Mouse (Mus musculus): ENCODE results near the gene Gna14. TPM values are rescaled to one million over a fixed set of nuclear protein-coding genes. Genes with fewer than 3 reads are reported as not detected.

Gene Gna14
- polyA plus RNA-seq, 1 experiment from 2014 or later, result 0.22 TPM

DNA sequence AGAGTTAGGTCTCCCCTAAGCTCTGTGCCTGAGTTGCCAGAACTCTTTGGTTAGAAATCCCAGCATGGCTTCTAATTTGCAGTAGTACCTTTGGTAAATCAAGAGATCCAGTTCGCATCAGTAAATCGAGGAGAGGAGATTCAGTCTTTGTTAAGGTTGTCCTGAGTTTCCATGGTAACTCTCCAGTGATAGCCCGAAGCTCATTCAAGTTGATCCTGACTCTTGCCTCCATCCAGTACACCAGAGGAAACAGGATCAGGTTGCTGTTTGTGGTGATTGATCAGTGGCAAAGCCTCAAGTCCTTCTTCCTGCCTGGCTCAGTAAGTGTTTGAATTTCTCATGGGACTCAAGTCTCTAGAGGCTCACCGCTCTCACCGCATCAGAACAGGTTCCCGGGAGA, 24.7 kb downstream of the Gna14 start:
- H3K27me3 ChIP-seq (replicated peaks), result no peaks in the 10 kb centered on the region
- WGBS, result 60% methylated on average over 6 of the region's 6 CpGs
- H3K9ac ChIP-seq, result no peak overlapping the region
- ATAC-seq (ENCODE audit: low FRiP score, low read depth), result no peak
- H3K9me3 ChIP-seq, result peaks cover 2% of the 10 kb centered on the region; the same call in 1 of the 2 replicates
- no peak overlapping the region for H3K4me3 ChIP-seq
- no peaks in the 10 kb centered on the region for H3K36me3 ChIP-seq
- no peak overlapping the region for H3K4me2 ChIP-seq (replicated peaks)
- no peaks in the 10 kb centered on the region for H3K4me1 ChIP-seq
- no peak overlapping the region for H3K27ac ChIP-seq

DNA sequence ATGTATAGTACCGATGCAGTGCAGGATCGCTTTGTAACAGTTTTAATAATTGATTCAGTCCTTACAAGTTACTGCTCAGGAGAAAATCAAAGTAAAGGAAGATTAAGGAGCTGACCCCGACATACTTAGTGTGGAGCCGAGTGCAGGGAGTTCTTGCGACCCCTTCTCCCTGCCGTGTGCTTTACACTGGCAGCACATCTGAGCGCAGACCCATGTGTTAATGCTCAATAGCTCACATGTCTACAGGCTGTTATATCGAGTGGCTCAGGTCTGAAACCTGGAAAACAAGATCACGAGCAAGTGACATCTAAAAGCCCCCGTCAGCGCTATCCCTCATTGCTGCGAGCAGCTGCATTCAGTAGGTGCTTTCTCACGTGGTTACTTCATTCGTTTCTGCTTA, 25.3 kb downstream of the Gna14 start:
- Histone ChIP-seq H3K27ac (no peak overlapping the region), H3K36me3 (no peaks in the 10 kb centered on the region), H3K9me3 (no peaks in the 10 kb centered on the region), H3K9ac (no peak overlapping the region), H3K4me2 (replicated peaks) (no peak overlapping the region), H3K4me1 (no peaks in the 10 kb centered on the region), H3K27me3 (replicated peaks) (no peaks in the 10 kb centered on the region), H3K4me3 (no peak overlapping the region)
- 92% methylated on average over 14 of the region's 14 CpGs for WGBS
- ATAC-seq (ENCODE audit: low FRiP score, low read depth), result no peak

DNA sequence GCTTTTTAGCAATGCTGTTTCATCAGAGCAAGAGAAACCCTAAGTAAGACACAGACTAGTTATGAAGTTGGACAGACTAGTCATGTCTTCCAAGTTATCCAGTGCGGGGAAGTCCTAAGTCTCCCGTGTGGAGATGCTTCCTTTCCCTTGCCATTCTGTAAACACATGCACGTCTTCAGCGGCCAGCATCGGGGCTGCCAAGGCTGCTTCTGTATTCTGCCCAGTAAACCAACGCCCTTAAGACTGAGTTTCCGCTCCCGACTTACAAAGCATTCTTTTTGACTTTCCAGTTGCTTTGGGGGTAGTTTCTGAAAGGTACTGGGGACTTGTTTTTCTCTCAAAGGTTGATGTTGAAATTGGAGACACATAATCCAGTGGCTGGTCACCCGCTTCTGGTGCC, 26.9 kb downstream of the Gna14 start:
- no peak for ATAC-seq (ENCODE audit: low FRiP score, low read depth)
- 83% methylated on average over 9 of the region's 9 CpGs for WGBS
- no peaks in the 10 kb centered on the region for H3K27me3 ChIP-seq (replicated peaks)

DNA sequence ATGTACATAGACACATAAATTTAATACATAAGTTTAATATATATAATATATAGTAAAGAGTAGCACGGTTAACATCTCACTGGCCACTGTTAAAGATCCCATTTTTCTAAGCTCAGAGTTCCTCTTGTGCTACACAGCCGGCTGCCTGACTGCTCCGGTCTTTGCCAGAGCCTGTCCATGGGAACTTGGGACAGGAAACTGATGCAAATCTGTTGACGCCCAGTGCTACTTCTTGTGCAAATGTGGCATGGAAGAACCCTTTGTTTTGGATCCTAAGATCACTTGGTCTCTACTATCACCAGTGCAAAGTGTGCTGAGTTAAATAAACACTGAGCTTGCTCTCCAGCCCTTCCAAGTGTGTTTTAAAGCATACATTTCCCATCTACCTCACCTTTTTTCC, 29.2 kb downstream of the Gna14 start:
- H3K9me3 ChIP-seq, result no peaks in the 10 kb centered on the region
- no peak for ATAC-seq (ENCODE audit: low FRiP score, low read depth)
- no peak overlapping the region for H3K4me2 ChIP-seq (replicated peaks)
- WGBS, result 80% methylated on average over 4 of the region's 4 CpGs
- H3K4me3 ChIP-seq, result no peak overlapping the region
- H3K4me1 ChIP-seq, result no peaks in the 10 kb centered on the region
- no peaks in the 10 kb centered on the region for H3K36me3 ChIP-seq
- H3K9ac ChIP-seq, result no peak overlapping the region
- no peak overlapping the region for H3K27ac ChIP-seq
- no peaks in the 10 kb centered on the region for H3K27me3 ChIP-seq (replicated peaks)

More for the DNA sequence above, 26.9 kb downstream of the Gna14 start:
- no peak overlapping the region for H3K9ac ChIP-seq
- H3K4me2 ChIP-seq (replicated peaks), result no peak overlapping the region
- H3K4me1 ChIP-seq, result no peaks in the 10 kb centered on the region
- H3K4me3 ChIP-seq, result no peak overlapping the region
- H3K27ac ChIP-seq, result no peak overlapping the region
- no peaks in the 10 kb centered on the region for H3K9me3 ChIP-seq
- H3K36me3 ChIP-seq, result no peaks in the 10 kb centered on the region

DNA sequence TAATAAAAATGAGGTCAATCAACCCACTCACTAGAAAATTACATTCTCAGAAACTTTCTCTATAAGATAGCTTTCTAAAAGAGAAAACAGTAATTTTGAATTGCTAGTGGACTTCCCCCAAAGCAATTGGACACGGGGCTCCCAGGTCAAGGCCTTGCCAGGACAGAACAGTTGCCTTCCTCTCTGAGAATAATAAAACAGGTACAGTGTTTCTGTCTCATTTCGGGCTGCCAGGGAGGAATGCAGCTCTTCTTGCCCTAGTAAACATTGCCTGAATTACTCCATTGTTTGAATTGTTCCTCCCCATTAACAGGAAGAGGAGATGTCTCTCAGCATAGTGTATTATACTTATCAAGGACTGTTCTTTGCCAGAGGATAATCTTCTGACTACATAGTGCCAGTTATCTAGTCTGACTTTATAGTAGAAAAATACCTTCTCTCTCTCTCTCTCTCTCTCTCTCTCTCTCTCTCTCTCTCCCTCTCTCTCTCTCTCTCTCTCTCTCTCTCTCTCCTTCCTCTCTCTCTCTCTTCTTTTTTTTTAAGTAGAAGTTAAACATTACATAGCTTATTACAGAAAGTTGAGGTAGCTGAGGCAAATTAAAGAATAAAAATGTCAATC, 33.3 kb downstream of the Gna14 start:
- Histone ChIP-seq H3K27ac (no peak overlapping the region), H3K36me3 (no peaks in the 10 kb centered on the region), H3K9ac (no peak overlapping the region), H3K4me2 (replicated peaks) (no peak overlapping the region), H3K4me3 (no peak overlapping the region), H3K4me1 (no peaks in the 10 kb centered on the region), H3K27me3 (replicated peaks) (no peaks in the 10 kb centered on the region), H3K9me3 (0 out of 2 replicates have a peak, but pooled peaks cover 5% of the 10 kb centered on the region)
- ATAC-seq (ENCODE audit: low FRiP score, low read depth), result no peak
- WGBS, result 56% methylated on average over 2 of the region's 2 CpGs

DNA sequence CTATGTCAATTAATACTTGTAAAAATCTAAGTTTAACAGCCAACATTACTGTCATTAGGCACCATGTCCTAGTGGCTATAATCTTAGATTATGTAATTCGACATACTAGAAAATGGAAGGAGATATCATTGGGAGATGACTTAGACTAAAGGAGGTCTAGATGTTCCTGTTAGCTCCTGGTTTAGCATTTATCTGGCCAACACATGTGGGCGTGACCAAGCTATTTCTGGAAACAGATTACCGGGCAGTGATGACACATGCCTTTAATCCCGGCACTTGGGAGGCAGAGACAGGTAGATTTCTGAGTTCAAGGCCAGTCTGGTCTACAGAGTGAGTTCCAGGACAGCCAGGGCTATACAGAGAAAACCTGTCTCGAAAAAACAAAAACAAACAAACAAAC, 37.1 kb downstream of the Gna14 start:
- Histone ChIP-seq H3K9ac (no peak overlapping the region), H3K4me1 (no peaks in the 10 kb centered on the region), H3K27ac (no peak overlapping the region), H3K4me2 (replicated peaks) (no peak overlapping the region), H3K36me3 (no peaks in the 10 kb centered on the region), H3K4me3 (no peak overlapping the region), H3K27me3 (replicated peaks) (no peaks in the 10 kb centered on the region), H3K9me3 (0 out of 2 replicates have a peak, but pooled peaks cover 9% of the 10 kb centered on the region)
- ATAC-seq (ENCODE audit: low FRiP score, low read depth), result no peak
- 82% methylated on average over 5 of the region's 5 CpGs for WGBS

DNA sequence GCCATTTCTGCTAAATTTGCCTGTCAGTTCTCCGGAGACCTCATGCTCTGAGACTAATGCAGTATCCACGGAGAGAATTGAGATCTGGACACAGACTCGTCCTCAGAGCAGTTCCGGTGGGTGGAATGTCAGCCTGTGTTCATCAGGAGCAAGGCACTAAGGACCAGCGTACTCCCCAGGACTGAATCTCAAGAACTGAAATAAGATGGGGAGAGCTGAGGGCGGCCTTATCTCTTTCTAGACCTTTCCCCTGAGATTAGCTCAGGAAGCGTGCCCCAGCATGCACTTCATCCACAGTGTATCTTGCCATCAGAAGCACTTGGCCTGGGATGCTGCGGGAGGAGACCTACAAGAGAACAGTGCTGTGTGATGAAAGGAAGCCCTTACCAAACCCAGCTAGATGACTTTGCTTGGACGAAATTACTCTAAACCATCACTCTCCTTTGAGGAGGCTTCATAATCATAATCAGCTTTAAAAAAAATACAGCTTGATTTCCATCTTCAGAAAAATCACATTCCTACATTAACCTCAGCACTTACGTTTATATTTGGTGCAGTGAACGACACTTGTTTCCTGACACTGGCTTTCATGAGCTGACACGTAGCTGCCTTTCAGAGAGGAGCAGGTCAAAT, 41.9 kb downstream of the Gna14 start:
- H3K9me3 ChIP-seq, result 0 out of 2 replicates have a peak, but pooled peaks cover 9% of the 10 kb centered on the region
- H3K27me3 ChIP-seq (replicated peaks), result no peaks in the 10 kb centered on the region
- no peak overlapping the region for H3K4me3 ChIP-seq
- H3K27ac ChIP-seq, result no peak overlapping the region
- no peak for ATAC-seq (ENCODE audit: low FRiP score, low read depth)
- no peaks in the 10 kb centered on the region for H3K36me3 ChIP-seq
- H3K4me2 ChIP-seq (replicated peaks), result no peak overlapping the region
- no peak overlapping the region for H3K9ac ChIP-seq
- no peaks in the 10 kb centered on the region for H3K4me1 ChIP-seq
- 85% methylated on average over 12 of the region's 12 CpGs for whole genome bisulfite sequencing

DNA sequence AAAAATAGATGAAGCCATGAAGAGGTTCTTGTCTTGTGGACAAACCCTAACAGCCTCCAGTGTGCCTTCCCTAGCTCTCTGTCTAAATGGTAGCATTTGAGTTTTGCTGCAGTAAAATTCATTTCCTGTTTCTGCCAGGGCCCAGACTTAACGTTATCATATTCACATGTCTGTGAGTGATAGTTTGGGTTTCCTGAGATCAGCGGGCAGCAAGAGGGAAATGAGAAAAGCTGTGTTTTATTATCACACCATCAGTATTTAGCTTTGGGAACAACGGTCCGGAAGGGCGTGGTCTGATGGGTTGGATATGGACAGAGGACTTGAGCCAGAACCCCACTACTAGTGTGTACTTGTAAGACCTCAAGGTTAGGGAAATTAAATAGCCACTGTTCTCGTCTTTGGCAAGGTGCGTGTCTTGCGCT, 42.6 kb downstream of the Gna14 start:
- H3K4me2 ChIP-seq (replicated peaks), result no peak overlapping the region
- no peak overlapping the region for H3K4me3 ChIP-seq
- H3K27ac ChIP-seq, result no peak overlapping the region
- ATAC-seq (ENCODE audit: low FRiP score, low read depth), result no peak
- no peaks in the 10 kb centered on the region for H3K4me1 ChIP-seq
- no peak overlapping the region for H3K9ac ChIP-seq
- 89% methylated on average over 8 of the region's 8 CpGs for WGBS
- H3K27me3 ChIP-seq (replicated peaks), result no peaks in the 10 kb centered on the region
- no peaks in the 10 kb centered on the region for H3K36me3 ChIP-seq
- H3K9me3 ChIP-seq, result 0 out of 2 replicates have a peak, but pooled peaks cover 9% of the 10 kb centered on the region

DNA sequence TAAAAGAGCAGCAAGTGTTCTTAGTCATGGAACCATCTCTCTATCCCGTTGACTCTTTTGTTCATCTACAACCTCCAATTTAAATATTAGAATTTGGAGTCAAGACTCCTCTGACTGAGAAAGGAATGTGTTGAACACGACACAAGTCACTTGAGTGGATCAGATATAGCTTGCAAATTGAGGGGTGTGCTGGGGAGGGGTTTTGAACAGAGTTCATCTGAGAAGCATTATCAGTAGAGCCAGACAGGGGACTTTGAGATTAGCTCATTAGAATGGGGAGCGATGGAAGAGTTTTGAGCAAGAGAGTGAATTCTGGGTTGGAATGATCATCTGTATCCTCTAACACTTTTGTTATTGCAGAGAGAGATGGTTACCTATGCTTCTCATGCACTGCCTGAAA, 46.5 kb downstream of the Gna14 start:
- Histone ChIP-seq H3K4me2 (replicated peaks) (no peak overlapping the region), H3K36me3 (no peaks in the 10 kb centered on the region), H3K9me3 (no peaks in the 10 kb centered on the region), H3K4me1 (no peaks in the 10 kb centered on the region), H3K27me3 (replicated peaks) (no peaks in the 10 kb centered on the region), H3K27ac (no peak overlapping the region), H3K4me3 (no peak overlapping the region), H3K9ac (no peak overlapping the region)
- 90% methylated on average over 3 of the region's 3 CpGs for WGBS
- ATAC-seq (ENCODE audit: low FRiP score, low read depth), result no peak

DNA sequence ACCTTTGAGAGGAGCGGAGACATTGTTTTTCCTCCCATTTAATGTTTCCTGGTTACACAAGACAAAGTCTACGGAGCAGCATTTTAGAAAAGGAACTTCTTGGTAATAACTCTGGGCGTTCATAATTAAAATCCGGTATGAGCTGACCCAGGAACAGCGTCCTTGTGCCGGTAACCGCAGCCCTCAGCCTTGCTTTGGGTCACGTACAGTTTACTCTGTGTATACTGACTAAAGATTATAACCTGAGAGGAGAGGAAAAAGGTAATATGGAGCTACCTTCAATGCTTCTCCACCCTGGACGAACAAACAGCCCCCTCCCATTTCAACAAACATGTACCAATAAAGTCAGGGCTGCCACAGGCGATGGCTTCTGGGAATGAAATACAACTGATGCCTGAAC, 48.7 kb downstream of the Gna14 start:
- H3K4me3 ChIP-seq, result no peak overlapping the region
- no peaks in the 10 kb centered on the region for H3K27me3 ChIP-seq (replicated peaks)
- no peaks in the 10 kb centered on the region for H3K9me3 ChIP-seq
- H3K4me1 ChIP-seq, result no peaks in the 10 kb centered on the region
- no peak for ATAC-seq (ENCODE audit: low FRiP score, low read depth)
- no peak overlapping the region for H3K9ac ChIP-seq
- WGBS, result 86% methylated on average over 10 of the region's 10 CpGs
- H3K4me2 ChIP-seq (replicated peaks), result no peak overlapping the region
- H3K27ac ChIP-seq, result no peak overlapping the region
- H3K36me3 ChIP-seq, result no peaks in the 10 kb centered on the region

DNA sequence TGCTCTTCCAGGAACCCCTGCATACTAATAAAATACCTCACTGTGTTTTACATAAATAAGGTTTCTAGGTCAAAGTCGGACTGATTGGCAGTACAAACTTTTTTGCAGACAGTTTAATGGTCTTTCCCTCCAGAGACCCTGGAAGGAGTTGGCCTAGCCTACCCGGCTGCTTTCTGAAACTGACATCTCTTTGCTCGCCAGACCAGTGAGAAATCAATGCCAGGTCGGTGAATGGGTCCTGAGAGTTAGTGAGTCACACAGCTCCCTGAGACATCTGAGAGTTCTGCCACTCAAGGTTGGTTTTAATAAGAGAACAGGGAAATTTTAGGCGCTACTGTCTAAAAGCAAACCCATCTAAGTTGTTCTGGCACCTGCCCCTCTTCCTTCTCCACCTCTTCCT, 49.1 kb downstream of the Gna14 start:
- ATAC-seq (ENCODE audit: low FRiP score, low read depth), result no peak
- no peak overlapping the region for H3K27ac ChIP-seq

DNA sequence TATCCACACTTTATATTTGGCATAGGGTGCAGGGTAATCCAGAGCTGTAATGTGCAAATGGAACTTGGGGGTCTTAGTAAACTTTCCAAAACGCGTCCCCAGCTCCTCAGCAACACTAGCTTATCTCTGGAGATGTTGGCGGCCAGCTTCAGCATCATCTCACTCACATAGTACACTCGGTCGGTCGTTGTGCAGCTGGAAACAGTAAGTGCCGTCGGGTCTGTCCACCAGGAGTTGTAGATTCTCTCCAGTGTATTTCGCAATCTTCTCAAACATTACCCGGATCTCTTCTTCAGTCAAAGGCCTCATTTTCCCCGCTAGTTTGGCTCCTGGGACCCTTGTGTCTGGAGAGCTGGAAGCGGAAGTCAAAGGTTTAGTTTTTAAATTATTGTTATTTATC, 55.2 kb downstream of the Gna14 start:
- no peak overlapping the region for H3K4me2 ChIP-seq (replicated peaks)
- 78% methylated on average over 12 of the region's 12 CpGs for WGBS
- no peaks in the 10 kb centered on the region for H3K9me3 ChIP-seq
- 0 out of 2 replicates have a peak, but pooled peaks cover 6% of the 10 kb centered on the region for H3K4me1 ChIP-seq
- no peaks in the 10 kb centered on the region for H3K27me3 ChIP-seq (replicated peaks)
- H3K36me3 ChIP-seq, result no peaks in the 10 kb centered on the region
- no peak overlapping the region for H3K9ac ChIP-seq
- H3K4me3 ChIP-seq, result no peak overlapping the region
- H3K27ac ChIP-seq, result no peak overlapping the region
- no peak for ATAC-seq (ENCODE audit: low FRiP score, low read depth)

More for the DNA sequence above, 49.1 kb downstream of the Gna14 start:
- Histone ChIP-seq H3K4me1 (no peaks in the 10 kb centered on the region), H3K4me2 (replicated peaks) (no peak overlapping the region), H3K36me3 (no peaks in the 10 kb centered on the region), H3K9me3 (no peaks in the 10 kb centered on the region), H3K9ac (no peak overlapping the region), H3K27me3 (replicated peaks) (no peaks in the 10 kb centered on the region), H3K4me3 (no peak overlapping the region)
- 74% methylated on average over 5 of the region's 5 CpGs for WGBS

DNA sequence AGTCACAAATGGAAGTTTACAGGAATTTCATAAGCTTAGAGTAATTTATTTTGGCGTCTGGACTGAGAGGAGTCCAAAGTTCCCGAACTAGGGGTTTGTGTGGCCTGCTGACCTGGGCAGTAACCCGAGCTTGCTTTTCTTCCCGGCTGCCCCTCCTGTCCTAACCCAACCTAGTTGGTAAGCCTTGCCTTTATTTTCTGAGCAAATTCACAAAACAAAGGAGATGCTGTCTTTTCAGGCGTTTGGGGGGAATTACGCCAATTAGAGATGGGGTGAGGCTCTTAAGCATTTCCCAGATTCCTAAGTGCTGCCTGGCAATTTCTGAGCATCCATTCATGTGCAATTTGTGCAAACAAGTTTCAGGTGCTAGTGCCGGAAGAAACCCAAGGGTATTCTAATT, 55.9 kb downstream of the Gna14 start:
- no peak for ATAC-seq (ENCODE audit: low FRiP score, low read depth)
- 14% methylated on average over 7 of the region's 7 CpGs for WGBS
- Histone ChIP-seq H3K9me3 (no peaks in the 10 kb centered on the region), H3K27me3 (replicated peaks) (no peaks in the 10 kb centered on the region), H3K36me3 (no peaks in the 10 kb centered on the region), H3K27ac (no peak overlapping the region), H3K9ac (no peak overlapping the region), H3K4me3 (no peak overlapping the region), H3K4me2 (replicated peaks) (no peak overlapping the region), H3K4me1 (0 out of 2 replicates have a peak, but pooled peaks cover 6% of the 10 kb centered on the region)

Measured in neural tube, embryonic 12.5 days (tissue).